Mouse (Mus musculus) cortical plate, adult 2 months (tissue): ENCODE measurements around the gene Fbxl8.

Experiments used
- CTCF ChIP-seq: fragments of 200-500 bp; IDR thresholded peaks from 2 replicates; pipeline ENCODE4 v1.5.1; 2011; ENCODE audit warnings: mild to moderate bottlenecking, control low read depth, low read length; ENCODE audit not compliant: insufficient read depth; ENCODE audit errors: extremely low read depth
- POLR2A ChIP-seq: fragments of 200-500 bp; IDR thresholded peaks from 2 replicates; pipeline ENCODE4 v1.6.1; 2011; ENCODE audit warnings: mild to moderate bottlenecking, low read length, control low read depth; ENCODE audit not compliant: insufficient read depth; ENCODE audit errors: extremely low read depth

- TF ChIP-seq CTCF, result no peak
- no peak for TF ChIP-seq POLR2A
These were observed 22.5 kb downstream of the Fbxl8 start for GRCm38 (mm10) chr8:105286907-105287306.
